Mouse (Mus musculus): ENCODE data around the gene Oas1d.
"Not testable (repeated sequence)": the region's sequence is repeated elsewhere in the genome, so short reads cannot be mapped to it uniquely, and the experiment has no call there.

Oas1d gene

GRCm38 (mm10) chr5:120902056-120902455 is 12.3 kb upstream of the Oas1d start:
- no peak for DNase-seq (ENCODE audit: low spot score in 2 of 2)

DNA sequence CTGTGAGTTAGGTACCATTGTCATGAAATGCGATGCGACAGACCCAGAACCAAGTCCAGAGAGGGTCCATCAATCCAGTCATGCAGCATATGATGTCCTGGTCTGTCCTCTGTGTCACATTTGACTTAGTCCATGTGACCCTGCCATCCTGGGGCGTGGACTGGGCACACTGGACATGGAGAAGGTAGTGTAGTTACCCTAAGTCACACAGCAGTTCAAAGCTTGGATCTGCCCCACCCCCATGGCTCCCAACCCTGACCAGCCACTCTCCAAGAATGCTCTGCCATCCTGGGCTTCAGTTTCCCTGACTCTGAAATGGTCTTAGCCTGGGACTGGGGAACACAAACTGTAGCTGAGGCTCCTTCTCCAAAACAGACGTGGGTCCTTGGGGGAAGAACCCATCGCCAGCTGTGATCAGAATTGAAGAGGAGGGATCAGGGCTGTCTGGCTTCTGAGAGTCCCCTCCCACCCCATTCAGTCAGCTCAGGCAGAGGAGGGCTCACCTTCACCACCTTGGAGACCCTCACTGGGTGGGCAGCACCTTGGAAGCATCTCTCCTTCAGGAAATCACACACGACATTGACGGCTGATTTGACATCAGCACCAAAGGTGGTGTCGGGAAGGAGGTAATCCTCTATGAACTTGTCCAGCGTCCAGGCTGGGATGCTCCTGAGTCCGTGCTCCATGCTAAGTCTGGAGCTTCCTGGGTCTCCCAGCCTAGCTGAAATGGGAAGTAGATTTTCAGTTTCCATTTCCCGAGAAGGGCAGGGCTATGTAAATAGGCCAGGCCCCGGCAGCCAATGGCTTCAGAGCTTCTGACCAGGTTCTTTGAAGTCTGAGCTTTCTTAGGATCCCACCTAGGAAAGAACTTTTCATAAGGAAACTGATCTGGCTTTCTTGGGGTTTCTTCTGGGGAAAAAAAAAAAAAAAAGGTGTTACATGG is 7.3 kb upstream of the Oas1d start, which contains the start of gene Oas1a:
Gene Oas1a (minus strand): TSS at position 731 of the 943 bp plus-strand sequence.
- not testable (repeated sequence) for DNase-seq (ENCODE audit: low spot score in 2 of 2)

GRCm38 (mm10) chr5:120908196-120908920 is 6.0 kb upstream of the Oas1d start:
- DNase-seq (ENCODE audit: low spot score in 2 of 2): no peak

- not testable (repeated sequence) for DNase-seq (ENCODE audit: low spot score in 2 of 2)
These were observed 5.0 kb downstream of the Oas1d start for GRCm38 (mm10) chr5:120919156-120919935.

GRCm38 (mm10) chr5:120920296-120920695 is 6.0 kb downstream of the Oas1d start:
- no peak for DNase-seq (ENCODE audit: low spot score in 2 of 2)

DNA sequence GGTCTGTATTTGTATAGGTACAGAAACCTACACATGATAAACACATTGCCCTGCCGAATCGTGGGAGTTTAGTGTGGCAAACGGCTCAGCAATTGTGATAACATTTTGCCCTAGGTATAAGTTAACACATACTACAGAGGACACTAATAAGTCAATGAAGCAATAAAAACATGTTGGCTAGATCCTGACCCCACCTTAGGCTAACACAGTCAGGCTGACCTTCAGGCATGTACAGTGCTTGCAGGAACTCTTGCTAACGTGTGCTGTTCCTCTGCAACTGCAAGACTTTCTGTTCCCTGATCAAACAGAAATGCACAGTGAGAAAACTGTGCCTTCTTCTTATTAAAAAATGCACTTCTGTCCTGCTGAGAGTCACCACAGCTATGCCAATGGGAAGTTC is 9.6 kb downstream of the Oas1d start:
- no peak for DNase-seq (ENCODE audit: low spot score in 2 of 2)

DNA sequence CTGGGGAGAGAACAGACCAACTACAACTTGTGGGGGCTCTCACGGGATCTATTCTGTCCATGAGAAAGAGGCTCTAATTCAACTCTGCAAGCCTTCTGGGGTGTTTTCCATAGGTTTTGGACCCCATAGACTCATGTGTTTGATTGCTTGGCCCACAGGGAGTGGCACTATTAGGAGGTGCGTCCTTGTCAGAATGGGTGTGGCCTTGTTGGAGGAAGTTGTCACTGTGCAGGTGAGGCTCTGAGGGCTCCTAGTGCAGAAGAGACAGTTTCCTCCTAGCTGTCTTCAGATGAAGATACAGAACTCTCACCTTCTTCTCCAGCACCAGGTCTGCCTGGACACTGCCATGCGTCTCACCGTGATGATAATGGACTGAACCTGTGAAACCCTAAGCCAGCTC is 10.2 kb downstream of the Oas1d start:
- not testable (repeated sequence) for DNase-seq (ENCODE audit: low spot score in 2 of 2)

DNA sequence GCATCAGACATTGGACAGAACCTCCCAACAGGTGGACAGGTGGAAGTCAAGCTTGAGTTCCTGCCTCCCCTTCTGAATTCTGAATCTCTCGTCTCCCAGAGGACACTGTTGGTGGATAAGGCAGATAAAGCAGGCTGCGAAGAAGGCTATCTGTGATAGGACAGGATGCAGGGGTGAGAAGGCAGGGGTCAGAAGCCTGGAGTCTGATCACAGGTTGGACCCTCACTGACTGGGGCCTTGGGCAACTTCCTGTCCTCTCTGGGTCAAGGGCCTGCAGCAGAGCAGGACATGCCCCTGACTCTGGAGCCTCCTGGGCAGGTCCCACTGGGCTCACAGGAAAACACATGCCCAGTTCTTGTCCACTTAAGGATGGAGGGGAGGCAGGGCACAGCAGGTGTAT is 12.0 kb downstream of the Oas1d start:
- not testable (repeated sequence) for DNase-seq (ENCODE audit: low spot score in 2 of 2)

- DNase-seq (ENCODE audit: low spot score in 2 of 2): no peak
These were observed 12.7 kb downstream of the Oas1d start for GRCm38 (mm10) chr5:120927036-120927435.

- DNase-seq (ENCODE audit: low spot score in 2 of 2): no peak
These were observed 19.6 kb downstream of the Oas1d start for GRCm38 (mm10) chr5:120933966-120934365.

GRCm38 (mm10) chr5:120937841-120938240 is 23.5 kb downstream of the Oas1d start:
- DNase-seq (ENCODE audit: low spot score in 2 of 2): no peak

GRCm38 (mm10) chr5:120938586-120938985 is 24.2 kb downstream of the Oas1d start:
- no peak for DNase-seq (ENCODE audit: low spot score in 2 of 2)

- DNase-seq (ENCODE audit: low spot score in 2 of 2): no peak
These were observed 27.7 kb downstream of the Oas1d start for GRCm38 (mm10) chr5:120942076-120942475.

DNA sequence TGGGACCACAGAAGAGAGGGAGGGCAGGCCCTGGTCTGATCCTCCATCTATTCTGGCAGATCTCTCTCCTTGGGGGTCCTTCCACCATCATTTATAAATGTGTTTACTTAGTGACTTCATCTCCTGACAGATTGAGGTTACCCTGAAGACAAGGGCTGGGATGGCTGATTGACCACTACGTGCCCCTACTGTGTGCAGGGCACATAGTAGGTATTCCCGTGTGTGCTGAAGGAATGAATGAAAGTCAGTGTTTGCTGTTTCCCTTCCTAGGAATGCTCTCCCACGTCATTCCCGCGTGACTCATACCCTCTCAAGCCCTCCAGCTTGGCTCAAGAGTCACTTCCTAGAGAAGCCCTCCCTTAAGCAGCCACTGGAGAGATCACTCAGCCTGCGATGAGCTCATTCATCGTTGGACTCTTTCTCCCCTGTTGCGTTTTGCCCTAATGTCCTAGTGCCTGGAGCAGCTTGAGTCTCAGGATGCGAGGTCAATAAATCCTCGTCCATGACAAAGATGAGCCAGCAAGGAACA is 38.0 kb downstream of the Oas1d start:
- DNase-seq (ENCODE audit: low spot score in 2 of 2): no peak

- DNase-seq (ENCODE audit: low spot score in 2 of 2): peak in 1 of 2 experiments; percentile 18
These were observed 39.6 kb downstream of the Oas1d start for GRCm38 (mm10) chr5:120953974-120954373.

- DNase-seq (ENCODE audit: low spot score in 2 of 2): no peak
These were observed 46.7 kb downstream of the Oas1d start for GRCm38 (mm10) chr5:120961004-120961403.

- no peak for DNase-seq (ENCODE audit: low spot score in 2 of 2)
These were observed 51.8 kb downstream of the Oas1d start for GRCm38 (mm10) chr5:120966156-120966555.

DNA sequence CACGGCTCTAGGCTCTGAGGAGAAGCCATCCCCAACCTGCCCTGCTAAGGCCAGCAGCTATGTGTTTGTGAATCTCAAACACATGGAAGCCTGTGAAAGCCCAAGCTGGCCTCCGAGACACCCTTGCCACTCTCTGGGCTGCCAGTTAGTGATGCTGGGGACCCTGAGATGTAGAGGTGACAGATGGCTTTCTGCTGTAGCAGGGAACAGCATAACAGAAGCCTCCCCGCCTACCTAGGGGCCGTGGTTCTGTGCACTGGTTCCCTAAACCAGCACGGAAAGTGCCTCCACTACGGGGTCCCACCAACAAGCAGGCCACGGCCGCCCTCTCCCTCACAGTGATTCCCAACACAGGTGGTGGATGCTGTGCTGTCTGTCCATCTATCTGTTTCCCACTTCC is 52.6 kb downstream of the Oas1d start:
- DNase-seq (ENCODE audit: low spot score in 2 of 2): no peak

DNA sequence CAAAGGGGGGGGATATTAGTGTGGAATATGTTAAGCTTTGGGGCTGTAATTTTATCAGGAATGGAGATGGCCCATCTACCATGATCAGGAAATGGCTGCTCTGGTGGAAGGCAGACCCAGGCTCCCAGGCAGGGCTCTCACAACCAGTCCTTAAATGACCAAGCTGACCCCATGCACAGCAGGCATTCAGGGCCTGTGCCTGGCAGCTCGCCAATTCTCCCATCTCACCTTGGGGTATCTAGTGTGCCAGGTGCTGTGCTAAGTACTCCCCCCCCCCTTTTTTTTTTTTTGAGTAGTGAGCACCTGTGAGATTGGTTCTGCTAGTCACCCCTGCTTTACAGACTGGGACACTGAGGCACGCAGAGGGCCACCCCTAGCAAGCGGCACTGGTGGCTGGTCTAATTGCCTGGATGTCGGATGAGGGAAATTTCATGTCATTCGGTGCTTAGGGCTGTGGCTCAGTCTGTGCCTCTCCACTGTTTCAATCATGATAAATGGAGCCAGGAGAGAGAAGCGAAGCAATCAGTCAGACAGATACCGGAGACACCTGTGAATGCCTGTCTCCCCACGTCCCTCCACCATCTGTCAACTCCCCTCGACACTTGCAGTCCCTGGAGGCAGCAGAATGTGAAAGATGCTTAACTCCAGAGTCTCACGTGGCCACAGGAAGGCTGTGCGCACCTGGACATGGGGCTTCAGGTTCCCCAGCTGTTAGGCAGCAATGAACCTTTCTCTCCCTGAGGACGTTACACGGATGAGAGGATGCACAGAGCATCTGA is 53.2 kb downstream of the Oas1d start:
- DNase-seq (ENCODE audit: low spot score in 2 of 2): no peak

GRCm38 (mm10) chr5:120968134-120968532 is 53.8 kb downstream of the Oas1d start:
- DNase-seq (ENCODE audit: low spot score in 2 of 2): no peak

GRCm38 (mm10) chr5:120968799-120969198 is 54.5 kb downstream of the Oas1d start:
- DNase-seq (ENCODE audit: low spot score in 2 of 2): no peak

All from thymus, postnatal 10 days (tissue).